In the genomic region with DNA sequence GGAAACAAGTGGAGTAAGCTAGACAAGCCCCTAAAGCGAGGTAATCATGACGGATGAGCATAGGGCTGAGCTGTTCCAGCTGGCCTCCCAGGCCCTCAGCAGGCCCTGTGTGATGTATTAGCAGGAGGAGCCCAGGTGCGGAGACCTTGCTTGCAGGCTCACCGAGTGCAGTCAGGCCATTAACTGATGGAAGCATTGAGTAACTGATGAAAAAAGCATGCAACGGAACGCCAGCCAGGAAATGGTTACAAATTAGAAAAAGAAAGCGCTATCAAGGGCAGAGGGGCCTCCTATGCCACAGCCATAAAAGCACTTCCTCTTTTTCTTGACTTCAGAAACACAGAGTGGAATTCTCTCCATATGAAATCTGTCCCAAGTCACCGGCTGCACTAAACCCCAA, we compare ENCODE assay signal across 8 mouse cellular contexts.
A peak's percentile ranks its signal among the peaks of the same experiment; 100 is the strongest.
DNase-seq lines count a peak whose midpoint lies in the region; ATAC-seq lines count a peak whose summit lies in the region.
"Had no signal": no experiment of that assay in that cellular context is flagged by ENCODE, and none has a peak within 500 bp of the region (broad histone marks: within the 10 kb centered on the region; RNA-seq: fewer than 3 reads in every experiment).

No protein-coding gene starts in this region.

- H3K9me3 ChIP-seq in embryonic facial prominence, embryonic 14.5 days (ENCODE audit: control insufficient read depth, low read length), result no peaks in the 10 kb centered on the region
- H3K9me3 ChIP-seq in liver, embryonic 12.5 days (replicated peaks), result no peaks in the 10 kb centered on the region
- no peaks in the 10 kb centered on the region for H3K9me3 ChIP-seq in hindbrain, embryonic 10.5 days

- H3K36me3 ChIP-seq in embryonic facial prominence, embryonic 14.5 days (ENCODE audit: control insufficient read depth, insufficient read depth, low read length), result no peaks in the 10 kb centered on the region
- no peaks in the 10 kb centered on the region for H3K36me3 ChIP-seq in liver, embryonic 12.5 days
- H3K36me3 ChIP-seq in hindbrain, embryonic 10.5 days, result no peaks in the 10 kb centered on the region

- ATAC-seq in embryonic facial prominence, embryonic 14.5 days (ENCODE audit: low read depth), result peak; percentile 60; the same call in 1 of the 2 replicates
- ATAC-seq in liver, embryonic 12.5 days, result no peak

- peak; percentile 9 for DNase-seq in testis, postnatal 14 days (ENCODE audit: low spot score)
- no peak for DNase-seq in testis, postnatal 10 days (ENCODE audit: low spot score)
- peak; percentile 12 for DNase-seq in embryonic facial prominence, embryonic 14.5 days (ENCODE audit: low spot score)
- no peak for DNase-seq in ovary, postnatal 36 days (ENCODE audit: low spot score)
- no peak for DNase-seq in hindbrain, embryonic 10.5 days (ENCODE audit: low spot score)
- no peak for DNase-seq in ovary, adult 18-20 months (ENCODE audit: low spot score)
- DNase-seq: heart, postnatal 10 days had no signal

- H3K4me1 ChIP-seq in embryonic facial prominence, embryonic 14.5 days (ENCODE audit: control insufficient read depth, insufficient read depth, low read length), result peaks cover 9% of the 10 kb centered on the region
- H3K4me1 ChIP-seq in liver, embryonic 12.5 days, result no peaks in the 10 kb centered on the region
- H3K4me1 ChIP-seq in hindbrain, embryonic 10.5 days (replicated peaks), result no peaks in the 10 kb centered on the region

- no peak overlapping the region for H3K9ac ChIP-seq in embryonic facial prominence, embryonic 14.5 days (ENCODE audit: low read depth, low read length)
- no peak overlapping the region for H3K9ac ChIP-seq in liver, embryonic 12.5 days

- no peak overlapping the region for H3K4me2 ChIP-seq in embryonic facial prominence, embryonic 14.5 days (ENCODE audit: low read depth, low read length)
- H3K4me2 ChIP-seq in liver, embryonic 12.5 days, result peak overlapping the region; percentile 24; the same call in 1 of the 2 replicates

- no peaks in the 10 kb centered on the region for H3K27me3 ChIP-seq in embryonic facial prominence, embryonic 14.5 days (replicated peaks; ENCODE audit: control insufficient read depth, insufficient read depth, low read length)
- H3K27me3 ChIP-seq in liver, embryonic 12.5 days (replicated peaks), result no peaks in the 10 kb centered on the region
- no peaks in the 10 kb centered on the region for H3K27me3 ChIP-seq in hindbrain, embryonic 10.5 days (ENCODE audit: insufficient read depth, poor library complexity, severe bottlenecking)

- H3K27ac ChIP-seq in embryonic facial prominence, embryonic 14.5 days (replicated peaks; ENCODE audit: low read depth, low read length), result no peak overlapping the region
- H3K27ac ChIP-seq in liver, embryonic 12.5 days, result no peak overlapping the region
- no peak overlapping the region for H3K27ac ChIP-seq in hindbrain, embryonic 10.5 days

- no peak overlapping the region for H3K4me3 ChIP-seq in embryonic facial prominence, embryonic 14.5 days (ENCODE audit: low read depth, low read length)
- no peak overlapping the region for H3K4me3 ChIP-seq in liver, embryonic 12.5 days
- no peak overlapping the region for H3K4me3 ChIP-seq in hindbrain, embryonic 10.5 days

- 21% methylated on average over 8 of the region's 8 CpGs for WGBS in embryonic facial prominence, embryonic 14.5 days
- WGBS in liver, embryonic 12.5 days (ENCODE audit: insufficient replicate concordance), result 7% methylated on average over 8 of the region's 8 CpGs
- 67% methylated on average over 8 of the region's 8 CpGs for WGBS in hindbrain, embryonic 10.5 days

Comparison
In these comparisons a context has a peak if more than half of its experiments do, and no peak if none do; other contexts are left out.
1. DNase-seq: peak in testis, postnatal 14 days (single experiment) and embryonic facial prominence, embryonic 14.5 days (single experiment); none in testis, postnatal 10 days (single experiment), ovary, postnatal 36 days (single experiment), hindbrain, embryonic 10.5 days (single experiment) and ovary, adult 18-20 months (single experiment).